Mouse (Mus musculus): ENCODE results near the gene Spsb2. TPM values are rescaled to one million over a fixed set of nuclear protein-coding genes. Genes with fewer than 3 reads are reported as not detected.
"Not testable (repeated sequence)": the region's sequence is repeated elsewhere in the genome, so short reads cannot be mapped to it uniquely, and the experiment has no call there.

Gene Spsb2
- polyA plus RNA-seq, 1 experiment from 2014 or later: 5.5 TPM

DNA sequence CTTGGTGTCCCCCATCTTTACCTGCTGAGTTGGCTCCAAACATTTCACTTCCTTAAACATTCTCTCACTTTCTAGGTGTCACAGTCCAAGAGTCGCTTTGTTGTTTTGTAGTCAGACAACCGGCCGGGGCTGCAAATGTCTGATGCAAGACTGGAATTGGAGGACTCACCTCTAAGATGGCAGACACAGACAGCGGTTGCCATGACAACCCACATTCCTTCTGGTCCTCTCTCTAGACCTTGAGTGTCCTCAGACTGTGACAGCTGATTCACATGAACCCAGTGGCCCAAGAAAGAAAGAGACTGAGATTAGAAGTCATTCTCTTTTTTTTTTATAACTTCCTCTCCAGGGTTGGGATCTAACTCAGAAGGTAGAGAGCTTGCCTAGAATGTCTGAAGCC is 18.9 kb upstream of the Spsb2 start:
- DNase-seq (ENCODE audit: low spot score): no peak
- Histone ChIP-seq H3K4me3 (ENCODE audit: low read depth, low read length) (no peak overlapping the region), H3K9ac (ENCODE audit: low read length) (no peak overlapping the region), H3K4me2 (ENCODE audit: low read depth, severe bottlenecking) (no peak overlapping the region), H3K4me1 (ENCODE audit: control insufficient read depth, insufficient read depth, low read length) (no peaks in the 10 kb centered on the region), H3K27me3 (ENCODE audit: control insufficient read depth, insufficient read depth, low read length) (no peaks in the 10 kb centered on the region), H3K9me3 (ENCODE audit: control insufficient read depth, low read length) (no peaks in the 10 kb centered on the region), H3K36me3 (ENCODE audit: control insufficient read depth, insufficient read depth, low read length) (no peaks in the 10 kb centered on the region), H3K27ac (replicated peaks; ENCODE audit: low read depth, low read length) (no peak overlapping the region)
- ATAC-seq (ENCODE audit: insufficient number of reproducible peaks, low FRiP score, low TSS enrichment, low read depth): no peak
- 83% methylated on average over 4 of the region's 4 CpGs for WGBS

DNA sequence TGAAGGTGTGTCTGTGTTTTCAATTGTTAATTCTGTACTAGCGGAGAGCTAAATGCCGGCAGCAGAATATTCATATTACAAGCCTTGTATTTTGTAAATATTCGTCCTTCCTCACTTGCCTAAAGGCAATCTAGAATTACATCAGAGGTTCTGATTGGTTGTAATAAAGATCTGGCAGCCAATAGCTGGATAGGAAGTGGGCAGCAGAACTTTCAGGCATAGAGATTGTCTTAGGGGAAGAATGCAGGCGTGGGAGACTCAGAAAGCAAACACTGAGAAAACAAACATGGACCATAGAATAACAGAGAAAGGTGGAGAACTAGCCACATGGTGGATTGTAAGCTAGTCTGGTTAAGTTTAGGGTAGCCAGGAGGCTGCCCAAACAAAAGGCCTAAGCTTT is 18.3 kb upstream of the Spsb2 start:
- Histone ChIP-seq H3K27ac (replicated peaks; ENCODE audit: low read depth, low read length) (no peak overlapping the region), H3K36me3 (ENCODE audit: control insufficient read depth, insufficient read depth, low read length) (no peaks in the 10 kb centered on the region), H3K4me3 (ENCODE audit: low read depth, low read length) (no peak overlapping the region), H3K9me3 (ENCODE audit: control insufficient read depth, low read length) (no peaks in the 10 kb centered on the region), H3K27me3 (ENCODE audit: control insufficient read depth, insufficient read depth, low read length) (no peaks in the 10 kb centered on the region), H3K4me2 (ENCODE audit: low read depth, severe bottlenecking) (no peak overlapping the region), H3K4me1 (ENCODE audit: control insufficient read depth, insufficient read depth, low read length) (no peaks in the 10 kb centered on the region), H3K9ac (ENCODE audit: low read length) (no peak overlapping the region)
- ATAC-seq (ENCODE audit: insufficient number of reproducible peaks, low FRiP score, low TSS enrichment, low read depth) (no peak), DNase-seq (ENCODE audit: low spot score) (no peak)
- 79% methylated on average over 4 of the region's 4 CpGs for WGBS

DNA sequence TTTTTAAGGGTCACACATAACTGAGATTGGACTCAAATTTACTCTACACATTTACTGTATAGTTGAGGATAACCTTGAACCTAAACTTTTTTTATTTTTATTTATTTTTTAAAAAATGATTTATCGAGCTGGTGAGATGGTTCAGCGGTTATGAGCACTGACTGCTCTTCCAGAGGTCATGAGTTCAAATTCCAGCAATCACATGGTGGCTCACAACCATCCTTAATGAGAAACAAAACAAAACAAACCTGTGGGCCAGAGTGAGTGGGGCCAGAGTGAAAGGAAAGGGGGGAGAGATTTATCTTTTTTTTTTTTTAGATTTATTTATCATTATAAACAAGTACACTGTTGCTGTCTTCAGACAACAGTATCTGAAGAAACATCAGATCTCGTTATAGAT is 16.6 kb upstream of the Spsb2 start:
- Histone ChIP-seq H3K9ac (ENCODE audit: low read length) (no peak overlapping the region), H3K4me2 (ENCODE audit: low read depth, severe bottlenecking) (no peak overlapping the region), H3K9me3 (ENCODE audit: control insufficient read depth, low read length) (no peaks in the 10 kb centered on the region), H3K36me3 (ENCODE audit: control insufficient read depth, insufficient read depth, low read length) (no peaks in the 10 kb centered on the region), H3K4me1 (ENCODE audit: control insufficient read depth, insufficient read depth, low read length) (no peaks in the 10 kb centered on the region), H3K27ac (replicated peaks; ENCODE audit: low read depth, low read length) (no peak overlapping the region), H3K27me3 (ENCODE audit: control insufficient read depth, insufficient read depth, low read length) (no peaks in the 10 kb centered on the region), H3K4me3 (ENCODE audit: low read depth, low read length) (no peak overlapping the region)
- ATAC-seq (ENCODE audit: insufficient number of reproducible peaks, low FRiP score, low TSS enrichment, low read depth): no peak
- DNase-seq (ENCODE audit: low spot score): no peak
- WGBS: 89% methylated on average over 3 of the region's 3 CpGs

DNA sequence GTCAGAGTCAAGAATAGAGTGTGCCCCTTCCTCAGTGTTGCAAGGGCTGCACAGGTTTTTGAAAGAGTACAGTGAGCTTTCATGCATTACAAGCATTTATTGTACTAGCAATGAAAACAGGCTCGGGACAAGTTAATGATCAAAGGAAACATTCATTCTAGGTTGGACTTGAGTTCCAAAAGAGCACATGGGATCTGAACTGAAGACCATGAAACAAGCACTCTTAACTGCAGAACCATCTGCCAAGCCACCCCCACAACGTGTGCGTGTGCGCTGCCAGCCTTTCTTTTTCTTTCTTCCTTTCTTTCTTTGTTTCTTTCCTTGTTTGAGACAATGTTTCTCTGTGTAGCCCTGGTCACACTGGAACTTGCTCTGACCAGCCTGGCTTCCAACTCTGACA is 12.7 kb upstream of the Spsb2 start:
- Histone ChIP-seq H3K27ac (replicated peaks; ENCODE audit: low read depth, low read length) (no peak overlapping the region), H3K4me2 (ENCODE audit: low read depth, severe bottlenecking) (no peak overlapping the region), H3K9me3 (ENCODE audit: control insufficient read depth, low read length) (no peaks in the 10 kb centered on the region), H3K36me3 (ENCODE audit: control insufficient read depth, insufficient read depth, low read length) (no peaks in the 10 kb centered on the region), H3K4me1 (ENCODE audit: control insufficient read depth, insufficient read depth, low read length) (no peaks in the 10 kb centered on the region), H3K9ac (ENCODE audit: low read length) (no peak overlapping the region), H3K27me3 (ENCODE audit: control insufficient read depth, insufficient read depth, low read length) (no peaks in the 10 kb centered on the region), H3K4me3 (ENCODE audit: low read depth, low read length) (no peak overlapping the region)
- WGBS: 79% methylated on average over 4 of the region's 4 CpGs
- DNase-seq (ENCODE audit: low spot score): no peak
- no peak for ATAC-seq (ENCODE audit: insufficient number of reproducible peaks, low FRiP score, low TSS enrichment, low read depth)

DNA sequence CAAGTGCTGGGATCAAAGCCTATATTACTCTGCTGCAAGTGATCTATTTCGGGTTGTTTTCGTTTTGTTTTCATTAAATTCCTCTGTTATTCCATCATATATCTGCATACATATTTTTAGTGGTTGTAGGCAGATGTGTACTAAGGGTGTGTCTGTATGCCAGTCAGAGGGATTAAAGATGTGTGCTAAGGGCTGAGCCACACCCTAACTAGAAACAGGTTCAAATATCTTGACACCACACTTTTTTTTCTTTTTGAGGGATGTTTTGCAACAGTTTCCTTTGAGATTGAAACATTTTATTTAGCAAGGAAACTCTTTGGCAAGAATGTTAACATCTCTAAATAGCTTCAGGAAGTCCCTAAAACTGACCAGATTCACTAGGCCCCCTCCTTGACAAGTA is 12.3 kb upstream of the Spsb2 start:
- WGBS: 85% methylated on average over 2 of the region's 2 CpGs
- Histone ChIP-seq H3K9me3 (ENCODE audit: control insufficient read depth, low read length) (no peaks in the 10 kb centered on the region), H3K36me3 (ENCODE audit: control insufficient read depth, insufficient read depth, low read length) (no peaks in the 10 kb centered on the region), H3K9ac (ENCODE audit: low read length) (no peak overlapping the region), H3K4me1 (ENCODE audit: control insufficient read depth, insufficient read depth, low read length) (no peaks in the 10 kb centered on the region), H3K4me3 (ENCODE audit: low read depth, low read length) (no peak overlapping the region), H3K4me2 (ENCODE audit: low read depth, severe bottlenecking) (no peak overlapping the region), H3K27ac (replicated peaks; ENCODE audit: low read depth, low read length) (no peak overlapping the region), H3K27me3 (ENCODE audit: control insufficient read depth, insufficient read depth, low read length) (no peaks in the 10 kb centered on the region)
- DNase-seq (ENCODE audit: low spot score) (no peak), ATAC-seq (ENCODE audit: insufficient number of reproducible peaks, low FRiP score, low TSS enrichment, low read depth) (no peak)

DNA sequence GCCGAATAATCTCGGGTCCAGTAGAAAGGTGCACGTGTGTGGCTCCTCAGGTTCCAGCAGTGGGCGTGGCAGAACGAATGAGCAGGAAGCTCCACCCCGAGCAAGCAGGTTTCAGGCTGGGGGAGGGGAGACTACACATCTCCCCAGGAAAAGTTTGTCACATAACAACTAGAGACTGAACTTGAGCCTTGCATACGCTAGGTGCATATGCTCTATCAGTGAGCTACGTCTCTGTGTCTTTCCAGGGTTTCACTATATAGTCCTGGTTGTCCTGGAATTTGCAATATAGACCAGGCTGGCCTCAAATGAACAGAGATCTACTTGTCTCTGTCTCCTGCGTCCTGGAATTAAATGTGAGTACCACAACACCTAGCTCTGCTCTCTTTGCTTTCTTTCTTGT is 6.1 kb upstream of the Spsb2 start:
- H3K27me3 ChIP-seq (ENCODE audit: control insufficient read depth, insufficient read depth, low read length); H3K9ac ChIP-seq (ENCODE audit: low read length); H3K9me3 ChIP-seq (ENCODE audit: control insufficient read depth, low read length); H3K4me3 ChIP-seq (ENCODE audit: low read depth, low read length); H3K4me1 ChIP-seq (ENCODE audit: control insufficient read depth, insufficient read depth, low read length); H3K27ac ChIP-seq (replicated peaks; ENCODE audit: low read depth, low read length); H3K36me3 ChIP-seq (ENCODE audit: control insufficient read depth, insufficient read depth, low read length): not testable (repeated sequence)
- peak; percentile 48 for DNase-seq (ENCODE audit: low spot score)
- peak overlapping the region; percentile 17; the same call in 1 of the 2 replicates for H3K4me2 ChIP-seq (ENCODE audit: low read depth, severe bottlenecking)
- WGBS: 18% methylated on average over 4 of the region's 9 CpGs
- peak; percentile 48; the same call in 1 of the 2 replicates for ATAC-seq (ENCODE audit: insufficient number of reproducible peaks, low FRiP score, low TSS enrichment, low read depth)

DNA sequence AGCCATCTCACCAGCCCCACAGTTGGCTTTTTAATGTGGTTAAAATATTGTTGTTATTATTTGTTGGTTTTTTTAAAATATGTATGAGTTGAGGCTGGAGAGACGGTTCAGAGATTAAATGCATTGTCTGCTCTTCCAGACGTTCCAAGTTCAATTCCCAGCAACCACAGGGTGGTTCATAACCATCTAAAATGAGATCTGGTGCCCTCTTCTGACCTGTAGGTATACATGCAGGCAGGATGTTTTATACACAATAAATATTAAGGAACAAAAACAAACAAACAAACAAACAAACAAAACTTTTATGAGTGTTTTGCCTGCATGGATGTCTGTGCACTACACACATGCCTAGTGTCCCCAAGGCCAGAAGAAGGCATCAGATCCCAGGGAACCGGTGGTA is 5.4 kb upstream of the Spsb2 start:
- Histone ChIP-seq H3K27me3 (ENCODE audit: control insufficient read depth, insufficient read depth, low read length) (no peaks in the 10 kb centered on the region), H3K9me3 (ENCODE audit: control insufficient read depth, low read length) (no peaks in the 10 kb centered on the region), H3K27ac (replicated peaks; ENCODE audit: low read depth, low read length) (no peak overlapping the region), H3K9ac (ENCODE audit: low read length) (no peak overlapping the region), H3K36me3 (ENCODE audit: control insufficient read depth, insufficient read depth, low read length) (no peaks in the 10 kb centered on the region), H3K4me1 (ENCODE audit: control insufficient read depth, insufficient read depth, low read length) (0 out of 2 replicates have a peak, but pooled peaks cover 3% of the 10 kb centered on the region), H3K4me2 (ENCODE audit: low read depth, severe bottlenecking) (no peak overlapping the region), H3K4me3 (ENCODE audit: low read depth, low read length) (no peak overlapping the region)
- no peak for DNase-seq (ENCODE audit: low spot score)
- ATAC-seq (ENCODE audit: insufficient number of reproducible peaks, low FRiP score, low TSS enrichment, low read depth): no peak
- 81% methylated on average over 3 of the region's 3 CpGs for WGBS

DNA sequence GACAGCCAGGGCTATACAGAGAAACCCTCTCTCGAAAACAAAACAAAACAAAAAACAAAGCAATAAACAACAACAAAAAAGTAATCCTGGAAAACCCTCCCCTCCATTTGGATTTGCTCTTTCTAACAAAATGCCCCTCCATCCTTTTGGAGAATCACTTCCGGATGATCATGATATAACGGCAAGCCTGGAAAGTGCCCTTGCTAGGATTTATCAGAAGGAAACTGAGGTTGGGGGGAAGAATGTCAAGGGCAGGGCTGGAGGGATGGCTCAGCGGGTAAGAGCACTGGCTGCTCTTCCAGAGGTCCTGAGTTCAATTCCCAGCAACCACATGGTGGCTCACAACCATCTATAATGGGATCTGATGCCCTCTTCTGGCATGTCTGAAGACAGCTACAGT is 4.8 kb upstream of the Spsb2 start:
- not testable (repeated sequence) for H3K9ac ChIP-seq (ENCODE audit: low read length); H3K9me3 ChIP-seq (ENCODE audit: control insufficient read depth, low read length); DNase-seq (ENCODE audit: low spot score); H3K4me2 ChIP-seq (ENCODE audit: low read depth, severe bottlenecking); ATAC-seq (ENCODE audit: insufficient number of reproducible peaks, low FRiP score, low TSS enrichment, low read depth); H3K27ac ChIP-seq (replicated peaks; ENCODE audit: low read depth, low read length); H3K27me3 ChIP-seq (ENCODE audit: control insufficient read depth, insufficient read depth, low read length); H3K4me1 ChIP-seq (ENCODE audit: control insufficient read depth, insufficient read depth, low read length); H3K4me3 ChIP-seq (ENCODE audit: low read depth, low read length); H3K36me3 ChIP-seq (ENCODE audit: control insufficient read depth, insufficient read depth, low read length)
- 94% methylated on average over 4 of the region's 4 CpGs for WGBS

DNA sequence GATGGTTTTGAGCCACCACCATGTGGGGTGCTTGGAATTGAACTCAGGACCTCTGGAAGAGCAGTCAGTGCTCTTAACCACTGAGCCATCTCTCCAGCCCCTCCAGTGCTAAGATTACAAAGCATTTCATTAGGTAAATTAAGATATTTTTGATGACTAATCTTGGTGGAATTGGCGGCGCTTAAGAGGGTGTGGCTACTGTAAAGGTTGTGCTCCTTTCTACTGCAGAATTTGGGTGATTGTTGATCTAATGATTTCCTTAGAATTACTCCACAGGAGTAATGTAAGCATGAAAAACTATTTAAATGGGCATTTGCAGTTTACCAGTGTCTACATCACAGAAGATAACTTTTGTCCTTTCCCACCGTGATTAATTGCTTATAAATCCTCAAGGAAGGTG is 4.1 kb upstream of the Spsb2 start:
- 94% methylated on average over 3 of the region's 3 CpGs for WGBS
- H3K27me3 ChIP-seq (ENCODE audit: control insufficient read depth, insufficient read depth, low read length): no peaks in the 10 kb centered on the region
- ATAC-seq (ENCODE audit: insufficient number of reproducible peaks, low FRiP score, low TSS enrichment, low read depth): no peak
- no peaks in the 10 kb centered on the region for H3K9me3 ChIP-seq (ENCODE audit: control insufficient read depth, low read length)
- no peak for DNase-seq (ENCODE audit: low spot score)
- H3K27ac ChIP-seq (replicated peaks; ENCODE audit: low read depth, low read length): no peak overlapping the region
- no peak overlapping the region for H3K9ac ChIP-seq (ENCODE audit: low read length)
- H3K36me3 ChIP-seq (ENCODE audit: control insufficient read depth, insufficient read depth, low read length): no peaks in the 10 kb centered on the region
- H3K4me1 ChIP-seq (ENCODE audit: control insufficient read depth, insufficient read depth, low read length): 0 out of 2 replicates have a peak, but pooled peaks cover 3% of the 10 kb centered on the region
- no peak overlapping the region for H3K4me2 ChIP-seq (ENCODE audit: low read depth, severe bottlenecking)
- H3K4me3 ChIP-seq (ENCODE audit: low read depth, low read length): no peak overlapping the region

Measured in limb, embryonic 11.5 days (tissue).